Mouse (Mus musculus) ES-E14 (cell line): ENCODE measurements at regions not wholly inside any gene's neighbourhood (a gene's known extent, or its start where the extent isn't known, plus 50 kb on each side); places are given as distances from the start of the nearest gene placed in this dataset.
"Not testable (repeated sequence)": the region's sequence is repeated elsewhere in the genome, so short reads cannot be mapped to it uniquely, and the experiment has no call there.

Experiments used
- DNase-seq: peaks from one replicate; pipeline ENCODE4 v3.0.0-alpha.2; 2013; ENCODE audit warnings: low read depth, low spot score
- H3K27ac ChIP-seq: 2 replicates; pipeline ENCODE4 v1.5.1; 2012; ENCODE audit warnings: low read depth, mild to moderate bottlenecking, low read length, moderate library complexity, mixed read lengths; ENCODE audit not compliant: poor library complexity, insufficient read depth, severe bottlenecking
- H3K36me3 ChIP-seq: 2 replicates; pipeline ENCODE4 v1.6.1; 2012; ENCODE audit warnings: mild to moderate bottlenecking, low read length, moderate library complexity, mixed read lengths; ENCODE audit not compliant: control insufficient read depth, poor library complexity, insufficient read depth, severe bottlenecking
- H3K4me1 ChIP-seq, 2 experiments: fragments of 150-350 bp in 1 of 2; sonication (generic) in 1 of 2; 2 replicates each; pipeline ENCODE4 v1.6.1; 2012; ENCODE audit warnings: low read length in 2 of 2, mild to moderate bottlenecking in 1 of 2, mixed read lengths in 1 of 2; ENCODE audit not compliant: control insufficient read depth in 2 of 2, insufficient read depth in 2 of 2, poor library complexity in 1 of 2
- H3K4me3 ChIP-seq, 2 experiments: fragments of 150-350 bp in 1 of 2; sonication (generic) in 1 of 2; 2 replicates each; pipeline ENCODE4 v1.5.1; 2012; ENCODE audit warnings: low read length in 2 of 2, low read depth in 1 of 2, mild to moderate bottlenecking in 1 of 2, mixed read lengths in 1 of 2; ENCODE audit not compliant: insufficient read depth in 1 of 2, poor library complexity in 1 of 2, severe bottlenecking in 1 of 2
- H3K9ac ChIP-seq: 2 replicates; pipeline ENCODE4 v1.6.1; 2012; ENCODE audit warnings: low read depth, mild to moderate bottlenecking, low read length, mixed read lengths; ENCODE audit not compliant: poor library complexity, insufficient read depth, severe bottlenecking
- H3K9me3 ChIP-seq: fragments of 150-350 bp; sonication (generic); 2 replicates; pipeline ENCODE4 v1.6.1; 2012; ENCODE audit warnings: low read depth, mild to moderate bottlenecking, low read length; ENCODE audit not compliant: control insufficient read depth, insufficient read depth
- CHD2 ChIP-seq: IDR thresholded peaks from 2 replicates; pipeline ENCODE4 v1.6.1; 2014; ENCODE audit warnings: mild to moderate bottlenecking, low read depth, low read length, inconsistent platforms
- HCFC1 ChIP-seq: IDR thresholded peaks from 2 replicates; pipeline ENCODE4 v1.6.1; 2012; ENCODE audit warnings: low read length, inconsistent platforms, borderline replicate concordance; ENCODE audit not compliant: insufficient read depth
- MAFK ChIP-seq: IDR thresholded peaks from 2 replicates; pipeline ENCODE4 v1.6.1; 2014; ENCODE audit warnings: mild to moderate bottlenecking, low read depth, low read length, inconsistent platforms; ENCODE audit not compliant: insufficient read depth
- ZC3H11A ChIP-seq: IDR thresholded peaks from 2 replicates; pipeline ENCODE4 v1.6.1; 2012; ENCODE audit warnings: low read depth, mild to moderate bottlenecking, inconsistent platforms, low read length, borderline replicate concordance
- ZNF384 ChIP-seq: IDR thresholded peaks from 2 replicates; pipeline ENCODE4 v1.6.1; 2012; ENCODE audit warnings: low read depth, low read length, inconsistent platforms
- in situ Hi-C, 2 experiments: fragments of 600-800 bp; cut with MboI; formaldehyde crosslinking; loops; one replicate each; pipeline ENCODE4 v1.15.1; 2025; ENCODE audit warnings: low sequenced_read_pairs in 2 of 2, inconsistent platforms in 1 of 2; ENCODE audit not compliant: unreplicated experiment in 2 of 2

DNA sequence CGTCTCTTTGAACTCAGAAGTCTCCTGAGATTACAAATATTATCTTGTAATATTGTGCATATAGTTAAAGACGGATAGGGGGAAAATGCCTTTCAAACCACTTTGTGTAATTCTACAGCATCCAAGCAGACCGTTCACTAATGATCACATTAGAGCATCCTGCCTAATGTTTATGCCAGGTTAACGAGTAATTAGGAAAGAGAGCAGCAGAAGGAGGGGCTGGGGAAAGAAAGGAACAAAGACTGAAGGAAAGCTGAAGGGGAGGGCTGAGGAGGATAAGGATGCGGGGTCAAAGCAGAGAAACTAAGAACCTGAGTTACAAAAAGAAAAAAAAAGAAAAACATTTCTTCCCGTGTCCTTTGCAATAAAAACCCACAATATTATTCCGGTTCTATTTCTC lies 226.7 kb upstream of the Gpc6 start:
- Histone ChIP-seq H3K4me1 (no peaks in the 10 kb centered on the region), H3K27ac (no peak overlapping the region), H3K4me3 (no peak overlapping the region), H3K9me3 (no peaks in the 10 kb centered on the region), H3K36me3 (no peaks in the 10 kb centered on the region), H3K9ac (no peak overlapping the region)
- DNase-seq, result no peak
- in situ Hi-C loops, result no loop called here
- TF ChIP-seq ZC3H11A (no peak), CHD2 (no peak), ZNF384 (no peak), HCFC1 (no peak), MAFK (no peak)

DNA sequence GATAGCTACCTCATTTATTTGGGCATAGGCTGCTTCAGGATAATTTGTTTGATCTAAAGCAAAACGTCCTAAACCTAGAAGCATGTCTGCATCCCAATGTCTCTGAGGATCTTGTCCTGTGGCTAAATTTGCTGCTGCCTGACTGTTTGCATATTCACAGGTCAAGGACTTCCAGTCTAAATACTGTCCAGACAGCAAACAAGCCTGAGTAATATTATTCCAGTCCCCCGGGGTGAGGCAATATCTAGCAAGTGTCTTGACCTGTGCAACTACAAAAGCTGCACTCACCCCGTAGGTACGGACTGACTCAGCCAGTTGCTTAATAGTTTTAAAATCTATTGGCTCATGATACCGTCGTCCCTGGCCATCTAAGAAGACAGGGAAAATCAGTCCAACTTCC lies 190.5 kb upstream of the Gpc6 start:
- H3K36me3 ChIP-seq, H3K9ac ChIP-seq, H3K4me1 ChIP-seq, H3K4me3 ChIP-seq, DNase-seq, H3K9me3 ChIP-seq, H3K27ac ChIP-seq, in situ Hi-C loops: not testable (repeated sequence)

DNA sequence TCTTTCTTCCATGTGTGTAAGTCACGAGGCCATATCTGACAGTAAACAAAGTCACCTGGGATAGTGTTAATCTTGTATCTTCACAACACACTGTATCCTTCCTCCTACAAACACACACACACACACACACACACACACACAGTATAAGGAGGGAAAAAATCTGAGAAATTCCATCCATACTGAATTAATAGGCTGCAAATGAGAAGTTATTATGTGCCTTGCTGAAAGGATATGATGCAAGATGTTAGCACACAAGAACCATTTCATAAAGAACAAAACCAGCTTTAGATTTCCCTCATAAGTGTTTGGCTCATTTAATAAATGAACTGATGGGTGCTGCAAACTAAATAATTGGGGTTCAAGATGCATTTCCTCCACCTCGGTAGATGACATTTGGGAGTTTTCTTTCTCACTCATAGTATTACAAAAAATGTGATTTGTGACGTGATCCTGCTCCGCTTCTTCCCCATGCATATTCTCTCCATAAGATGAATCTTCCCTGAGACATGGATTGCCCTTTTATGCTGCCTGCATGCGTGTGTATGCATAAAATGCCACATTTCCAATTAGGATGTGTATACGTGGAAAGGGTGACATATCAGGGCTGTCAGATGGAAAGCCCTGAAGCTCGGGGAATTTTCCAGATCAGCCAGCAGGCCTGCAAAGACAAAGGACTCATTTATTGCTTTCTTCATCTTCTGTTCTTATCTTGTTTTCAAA lies 170.5 kb upstream of the Gpc6 start:
- no peak overlapping the region for H3K27ac ChIP-seq
- no peaks in the 10 kb centered on the region for H3K9me3 ChIP-seq
- H3K4me3 ChIP-seq, result no peak overlapping the region
- in situ Hi-C loops, result no loop called here
- H3K36me3 ChIP-seq, result no peaks in the 10 kb centered on the region
- no peak for DNase-seq
- no peak overlapping the region for H3K9ac ChIP-seq
- no peaks in the 10 kb centered on the region for H3K4me1 ChIP-seq
- no peak for TF ChIP-seq ZNF384

DNA sequence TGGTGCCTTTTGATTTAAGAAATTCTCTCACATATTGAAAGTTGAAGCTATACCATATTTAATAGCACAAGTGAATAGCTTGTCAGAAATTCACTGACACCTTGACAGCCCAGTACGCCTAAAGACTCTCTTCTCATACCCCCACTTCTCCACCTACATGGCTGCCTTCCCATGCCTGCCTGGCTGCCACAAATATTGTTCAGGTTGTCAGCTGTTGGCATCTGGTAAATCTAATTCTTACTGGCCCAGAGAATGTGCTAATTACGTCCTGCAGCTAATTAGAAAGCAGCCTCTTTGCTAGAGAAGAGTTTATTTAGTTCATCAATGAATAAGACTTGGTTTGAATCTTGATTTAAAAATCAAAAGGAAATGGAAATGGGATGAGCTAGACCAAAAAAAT lies 163.7 kb upstream of the Gpc6 start:
- H3K4me3 ChIP-seq, result no peak overlapping the region
- no peak for DNase-seq
- H3K36me3 ChIP-seq, result no peaks in the 10 kb centered on the region
- H3K27ac ChIP-seq, result no peak overlapping the region
- no peak for TF ChIP-seq ZC3H11A
- no peak for TF ChIP-seq CHD2
- TF ChIP-seq MAFK, result no peak
- TF ChIP-seq ZNF384, result no peak
- no peak for TF ChIP-seq HCFC1
- H3K4me1 ChIP-seq, result no peaks in the 10 kb centered on the region
- H3K9ac ChIP-seq, result no peak overlapping the region
- H3K9me3 ChIP-seq, result no peaks in the 10 kb centered on the region
- in situ Hi-C loops, result no loop called here

DNA sequence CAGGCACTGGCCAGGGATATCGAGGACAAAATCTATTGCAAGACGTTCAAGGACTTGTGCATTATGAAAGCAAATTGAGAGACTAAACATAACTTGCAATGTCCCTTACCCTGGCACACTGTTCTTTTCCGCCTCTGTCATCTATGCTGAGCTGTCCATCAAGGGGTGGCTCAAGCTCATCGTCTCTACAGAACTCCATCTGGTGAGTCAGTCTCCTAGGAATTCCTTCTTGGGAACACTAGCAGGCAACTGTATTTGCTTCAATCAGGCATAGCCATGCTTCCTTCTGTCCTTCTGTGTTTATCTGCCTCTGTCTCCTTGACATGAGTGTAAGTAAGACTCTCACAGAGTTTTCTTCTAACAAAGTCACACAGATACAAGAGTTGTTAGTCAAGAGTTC lies 154.0 kb upstream of the Gpc6 start:
- H3K4me3 ChIP-seq, result no peak overlapping the region
- H3K9me3 ChIP-seq, result no peaks in the 10 kb centered on the region
- no peak overlapping the region for H3K27ac ChIP-seq
- no peak overlapping the region for H3K9ac ChIP-seq
- in situ Hi-C loops, result no loop called here
- no peak for TF ChIP-seq CHD2
- TF ChIP-seq MAFK, result no peak
- no peak for TF ChIP-seq ZNF384
- TF ChIP-seq ZC3H11A, result no peak
- no peak for TF ChIP-seq HCFC1
- H3K4me1 ChIP-seq, result no peaks in the 10 kb centered on the region
- H3K36me3 ChIP-seq, result no peaks in the 10 kb centered on the region
- no peak for DNase-seq
